Mouse (Mus musculus) limb, embryonic 14.5 days (tissue): ENCODE measurements at regions not wholly inside any gene's neighbourhood (a gene's known extent, or its start where the extent isn't known, plus 50 kb on each side); places are given as distances from the start of the nearest gene placed in this dataset.

Experiments
- ATAC-seq: fragments of 200-750 bp; cut with Nextera tagmentation; 2 replicates; pipeline ENCODE4 v1.8.0; 2017; ENCODE audit warnings: low read depth, moderate number of reproducible peaks, moderate TSS enrichment; ENCODE audit not compliant: low FRiP score
- DNase-seq: peaks from one replicate; pipeline ENCODE4 v3.0.0-alpha.2; 2015; ENCODE audit warnings: low spot score
- H3K27ac ChIP-seq: fragments of 300-500 bp; sonication (generic); replicated peaks from 2 replicates; pipeline ENCODE4 v1.5.1; 2014; ENCODE audit warnings: low read depth, mild to moderate bottlenecking, low read length, moderate library complexity, mixed read lengths
- H3K27me3 ChIP-seq: fragments of 300-500 bp; sonication (generic); 2 replicates; pipeline ENCODE4 v1.6.1; 2014; ENCODE audit warnings: low read length, mixed read lengths; ENCODE audit not compliant: control insufficient read depth, insufficient read depth
- H3K36me3 ChIP-seq: fragments of 300-500 bp; sonication (generic); 2 replicates; pipeline ENCODE4 v1.6.1; 2014; ENCODE audit warnings: mild to moderate bottlenecking, low read length, moderate library complexity, mixed read lengths; ENCODE audit not compliant: control insufficient read depth, insufficient read depth
- H3K4me1 ChIP-seq: fragments of 300-500 bp; sonication (generic); 2 replicates; pipeline ENCODE4 v1.6.1; 2014; ENCODE audit warnings: antibody characterized with exemption, low read length, mixed read lengths; ENCODE audit not compliant: control insufficient read depth, insufficient read depth
- H3K4me2 ChIP-seq: fragments of 300-500 bp; sonication (generic); replicated peaks from 2 replicates; pipeline ENCODE4 v1.6.1; 2014; ENCODE audit warnings: low read depth, mild to moderate bottlenecking, low read length, moderate library complexity; ENCODE audit not compliant: severe bottlenecking
- H3K4me3 ChIP-seq: fragments of 300-500 bp; sonication (generic); replicated peaks from 2 replicates; pipeline ENCODE4 v1.5.1; 2014; ENCODE audit warnings: low read length
- H3K9ac ChIP-seq: fragments of 300-500 bp; sonication (generic); 2 replicates; pipeline ENCODE4 v1.6.1; 2014; ENCODE audit warnings: mild to moderate bottlenecking, low read depth, low read length, moderate library complexity; ENCODE audit not compliant: severe bottlenecking
- H3K9me3 ChIP-seq: fragments of 300-500 bp; sonication (generic); 2 replicates; pipeline ENCODE4 v1.6.1; 2016; ENCODE audit warnings: low read length; ENCODE audit not compliant: control insufficient read depth
- POLR2A ChIP-seq: fragments of 200-500 bp; IDR thresholded peaks from 2 replicates; pipeline ENCODE4 v1.8.0; 2012; ENCODE audit warnings: inconsistent platforms, mild to moderate bottlenecking, moderate library complexity, borderline replicate concordance; ENCODE audit not compliant: insufficient read depth, insufficient read length; ENCODE audit errors: extremely low read depth
- WGBS: fragments of 180-500 bp; shearing (Covaris S2); extraction: QIAGEN DNeasy Blood & Tissue Kit; methylation state at CpG from one replicate; pipeline ENCODE4 v1.1.7; 2014; 5-methylcytosine and 5-hydroxymethylcytosine counted together

DNA sequence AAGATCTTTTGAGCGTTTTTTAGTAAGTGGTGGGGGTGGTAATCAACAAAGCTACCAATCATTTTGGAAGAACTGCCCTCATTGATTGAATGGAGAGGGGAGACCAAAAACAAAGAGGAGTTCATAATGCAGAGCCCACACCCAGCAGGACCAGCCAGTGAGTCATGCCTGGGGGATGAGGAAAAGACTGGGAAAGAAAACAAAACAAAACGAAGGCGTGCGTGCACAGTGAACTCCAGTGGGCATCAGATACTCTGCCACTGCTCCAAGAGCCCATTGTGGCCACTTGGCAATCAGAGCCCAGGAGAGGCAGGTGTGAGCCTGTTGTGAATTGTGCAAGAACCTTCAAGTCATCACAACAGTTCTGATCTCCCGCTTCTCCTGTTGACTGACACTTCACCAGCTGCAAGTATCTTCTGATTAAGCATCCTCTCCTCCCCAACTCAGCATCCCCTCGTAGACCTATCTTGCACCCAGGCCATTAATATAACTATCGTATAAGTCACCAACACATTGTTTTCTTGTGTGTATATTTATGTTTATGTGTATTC, 351.1 kb upstream of the Trib2 start:
- no peak overlapping the region for H3K27ac ChIP-seq
- no peaks in the 10 kb centered on the region for H3K4me1 ChIP-seq
- H3K9me3 ChIP-seq, result no peaks in the 10 kb centered on the region
- H3K27me3 ChIP-seq, result no peaks in the 10 kb centered on the region
- TF ChIP-seq POLR2A, result no peak
- no peak overlapping the region for H3K4me3 ChIP-seq
- DNase-seq, result no peak
- 81% methylated on average over 7 of the region's 7 CpGs for WGBS
- ATAC-seq, result no peak
- no peak overlapping the region for H3K4me2 ChIP-seq
- H3K36me3 ChIP-seq, result no peaks in the 10 kb centered on the region
- no peak overlapping the region for H3K9ac ChIP-seq

DNA sequence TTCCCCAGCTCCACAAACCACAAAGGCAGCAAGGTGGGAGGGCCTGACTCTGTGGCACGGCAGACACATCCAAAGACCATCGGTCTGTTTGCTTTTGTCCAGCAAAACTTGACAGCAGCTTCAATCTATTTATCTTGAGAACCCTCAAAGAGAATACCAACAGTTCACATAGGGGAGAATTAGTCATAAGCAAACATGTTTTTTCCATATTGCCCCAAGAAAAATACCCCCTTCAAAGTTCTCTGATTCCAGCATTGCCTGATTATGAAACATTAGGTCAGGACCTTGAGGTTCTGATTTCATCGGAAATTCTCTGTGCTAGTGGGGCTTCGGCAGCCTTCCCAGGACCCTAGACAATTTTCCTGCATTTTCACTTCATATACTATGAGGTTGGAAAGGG, 348.4 kb upstream of the Trib2 start:
- no peak overlapping the region for H3K9ac ChIP-seq
- H3K4me1 ChIP-seq, result no peaks in the 10 kb centered on the region
- H3K27me3 ChIP-seq, result no peaks in the 10 kb centered on the region
- no peak overlapping the region for H3K4me2 ChIP-seq
- no peaks in the 10 kb centered on the region for H3K9me3 ChIP-seq
- ATAC-seq (no peak), DNase-seq (no peak)
- no peak for TF ChIP-seq POLR2A
- H3K4me3 ChIP-seq, result no peak overlapping the region
- no peaks in the 10 kb centered on the region for H3K36me3 ChIP-seq
- 83% methylated on average over 4 of the region's 4 CpGs for WGBS
- H3K27ac ChIP-seq, result no peak overlapping the region

DNA sequence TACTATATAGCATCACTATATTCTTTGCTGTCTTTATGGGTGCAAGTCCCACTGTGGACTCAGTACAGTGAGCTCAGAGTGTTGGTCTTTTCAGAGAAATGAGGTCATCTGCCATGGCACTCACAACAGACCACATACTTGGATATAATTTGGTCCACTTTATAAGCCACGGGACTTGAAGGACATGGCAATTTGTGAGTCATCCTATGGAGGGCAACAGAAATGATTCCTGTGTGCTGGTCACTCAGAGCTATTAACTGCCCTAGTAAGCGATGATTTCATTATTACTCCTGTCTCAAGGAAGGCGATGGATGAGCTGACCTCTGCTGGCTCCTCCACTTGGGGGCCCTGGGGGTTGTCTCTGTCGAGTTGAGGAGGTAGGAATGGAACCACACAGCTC, 345.2 kb upstream of the Trib2 start:
- WGBS, result 79% methylated on average over 4 of the region's 4 CpGs
- no peak for TF ChIP-seq POLR2A
- Histone ChIP-seq H3K9me3 (no peaks in the 10 kb centered on the region), H3K27ac (no peak overlapping the region), H3K4me3 (no peak overlapping the region), H3K4me1 (no peaks in the 10 kb centered on the region), H3K36me3 (no peaks in the 10 kb centered on the region), H3K9ac (no peak overlapping the region), H3K27me3 (no peaks in the 10 kb centered on the region), H3K4me2 (no peak overlapping the region)
- DNase-seq (no peak), ATAC-seq (no peak)

DNA sequence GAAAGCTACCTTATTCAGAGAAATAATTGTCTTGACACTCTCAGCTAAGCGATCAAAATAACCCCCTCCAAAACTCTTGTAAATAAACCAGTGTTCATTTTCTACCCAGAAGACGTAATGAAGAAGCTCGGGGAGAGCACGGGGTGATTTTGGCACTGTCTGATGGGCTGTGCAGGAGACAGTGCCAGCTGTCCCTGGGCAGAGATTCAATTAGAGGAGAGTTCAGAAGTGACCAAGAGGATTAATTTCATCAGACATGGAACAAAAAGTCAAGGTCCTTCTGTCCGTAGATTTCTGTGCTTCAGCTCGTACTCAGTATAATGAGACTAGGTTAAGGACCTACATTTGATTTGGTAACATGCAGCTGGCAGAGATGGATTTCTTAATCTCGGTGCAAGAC, 341.2 kb upstream of the Trib2 start:
- no peaks in the 10 kb centered on the region for H3K9me3 ChIP-seq
- H3K27me3 ChIP-seq, result no peaks in the 10 kb centered on the region
- no peak overlapping the region for H3K9ac ChIP-seq
- no peak overlapping the region for H3K4me2 ChIP-seq
- TF ChIP-seq POLR2A, result no peak
- no peak overlapping the region for H3K27ac ChIP-seq
- H3K4me3 ChIP-seq, result no peak overlapping the region
- ATAC-seq, result no peak
- 86% methylated on average over 7 of the region's 7 CpGs for WGBS
- 0 out of 2 replicates have a peak, but pooled peaks cover 2% of the 10 kb centered on the region for H3K4me1 ChIP-seq
- no peaks in the 10 kb centered on the region for H3K36me3 ChIP-seq
- DNase-seq, result no peak

DNA sequence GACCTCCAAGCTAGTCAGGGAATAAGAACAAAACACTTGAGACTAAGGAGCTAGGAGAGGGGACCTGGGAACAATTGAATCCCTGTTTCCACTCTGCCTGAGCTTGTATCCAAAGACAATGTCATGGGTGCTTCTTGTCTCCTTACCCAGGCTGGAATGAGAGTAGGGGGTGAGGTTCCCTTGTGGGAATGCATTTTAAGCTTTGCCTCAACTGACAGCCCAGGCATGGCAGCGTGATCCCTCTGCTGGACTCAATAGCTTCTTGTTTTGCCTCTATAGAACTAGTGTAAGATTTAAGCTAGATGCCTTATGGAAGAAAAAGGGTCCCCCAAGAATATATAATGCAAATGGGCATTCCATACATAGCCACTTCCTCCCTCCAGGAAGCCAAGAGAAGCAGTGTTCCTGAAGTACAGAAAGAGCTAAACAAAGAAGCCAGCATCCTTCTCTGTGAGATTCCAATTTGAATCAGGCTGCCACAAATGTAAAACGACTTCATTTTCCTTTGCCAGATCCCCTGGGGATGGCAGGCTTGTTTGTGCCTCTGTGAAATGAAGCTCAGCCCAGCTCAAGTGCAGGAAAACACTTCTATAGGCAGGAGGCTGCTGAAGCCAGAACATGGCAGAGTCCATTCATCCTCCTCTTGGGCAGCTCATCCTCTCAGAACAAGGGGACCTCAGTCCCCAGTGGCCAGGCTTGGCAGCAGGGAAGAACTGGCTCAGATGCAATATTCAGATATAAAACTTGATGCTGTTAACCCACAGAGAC, 339.3 kb upstream of the Trib2 start:
- TF ChIP-seq POLR2A, result no peak
- no peaks in the 10 kb centered on the region for H3K9me3 ChIP-seq
- H3K4me1 ChIP-seq, result peaks cover 11% of the 10 kb centered on the region
- 27% methylated on average over 2 of the region's 2 CpGs for WGBS
- H3K9ac ChIP-seq, result no peak overlapping the region
- H3K36me3 ChIP-seq, result no peaks in the 10 kb centered on the region
- no peaks in the 10 kb centered on the region for H3K27me3 ChIP-seq
- DNase-seq (no peak), ATAC-seq (no peak)
- no peak overlapping the region for H3K4me3 ChIP-seq
- H3K4me2 ChIP-seq, result no peak overlapping the region
- H3K27ac ChIP-seq, result no peak overlapping the region
